Mouse (Mus musculus) megakaryocyte progenitor cell, adult 5-6 weeks (primary cell): ENCODE measurements around the gene Gtf2h4. TPM values are rescaled to one million over a fixed set of nuclear protein-coding genes. Genes with fewer than 3 reads are reported as not detected.
A peak's percentile ranks its signal among the peaks of the same experiment; 100 is the strongest.

Source experiments
- ATAC-seq: replicated peaks from 2 replicates; pipeline ENCODE4 v1.8.0; 2016; ENCODE audit warnings: mild to moderate bottlenecking, moderate TSS enrichment, inconsistent platforms; ENCODE audit not compliant: poor library complexity
- total RNA-seq, 2 experiments: library from RNA; stranded (forward) in 1 of 2; stranded (reverse) in 1 of 2; fragments of 157-497, 149-512 nt in 1 of 2; fragments of 200-1000 nt in 1 of 2; gene quantifications; 2 replicates each; pipeline versions ENCODE4 v1.2.3 to v1.2.4; 2015 to 2017

The Gtf2h4 gene
- total RNA-seq, 2 experiments from 2014 or later: 29.5 to 31.8 TPM

GRCm38 (mm10) chr17:35643609-35644236 is 29.8 kb downstream of the Gtf2h4 start, which contains the start of gene Mucl3:
Mucl3 (minus strand) TSS chr17:35643695.
- no peak for ATAC-seq

- no peak for ATAC-seq
Measured at GRCm38 (mm10) chr17:35639352-35639751, 34.2 kb downstream of the Gtf2h4 start.

- ATAC-seq: peak; percentile 57
Measured at GRCm38 (mm10) chr17:35638475-35639190, 34.9 kb downstream of the Gtf2h4 start.

GRCm38 (mm10) chr17:35636363-35636762 is 37.2 kb downstream of the Gtf2h4 start:
- ATAC-seq: peak; percentile 66

GRCm38 (mm10) chr17:35635699-35636111 is 37.8 kb downstream of the Gtf2h4 start:
- ATAC-seq: peak; percentile 87

- 0 out of 2 replicates have a peak, but pooled peaks have one; percentile 34 for ATAC-seq
Measured at GRCm38 (mm10) chr17:35635202-35635601, 38.3 kb downstream of the Gtf2h4 start.

GRCm38 (mm10) chr17:35633992-35634391 is 39.5 kb downstream of the Gtf2h4 start:
- ATAC-seq: no peak

GRCm38 (mm10) chr17:35626537-35626936 is 47.0 kb downstream of the Gtf2h4 start, which contains the start of gene Gm9573:
Gm9573 (minus strand) TSS chr17:35626637.
- ATAC-seq: no peak

Other genes starting within 250 kb of the Gtf2h4 start
- 23.3 and 37.3 TPM in 2 replicates for gene H2-Q6, start 248.9 kb downstream of the Gtf2h4 start, total RNA-seq (2015)
- 25.6 and 40.7 TPM in 2 replicates for gene H2-Q6, start 248.9 kb downstream of the Gtf2h4 start, total RNA-seq (2017)
- 41.7 and 63.1 TPM in 2 replicates for gene H2-Q7, start 234.6 kb downstream of the Gtf2h4 start, total RNA-seq (2015)
- gene H2-Q7, start 234.6 kb downstream of the Gtf2h4 start, total RNA-seq (2017): 23.7 and 30.0 TPM in 2 replicates
- gene H2-Q10, start 203.7 kb downstream of the Gtf2h4 start, total RNA-seq (2015): 0.64 and 0.78 TPM in 2 replicates
- gene H2-Q10, start 203.7 kb downstream of the Gtf2h4 start, total RNA-seq (2017): 0.30 and 0.71 TPM in 2 replicates
- gene Pou5f1, start 167.7 kb downstream of the Gtf2h4 start, total RNA-seq (2015): 0.34 and 0.39 TPM in 2 replicates
- gene Pou5f1, start 167.7 kb downstream of the Gtf2h4 start, total RNA-seq (2017): 0.64 TPM in 1 of 2 replicates, not detected in the other
- gene Tcf19, start 156.9 kb downstream of the Gtf2h4 start, total RNA-seq (2015): 23.3 and 23.8 TPM in 2 replicates
- 8.5 and 8.7 TPM in 2 replicates for gene Tcf19, start 156.9 kb downstream of the Gtf2h4 start, total RNA-seq (2017)
- gene Cchcr1, start 156.6 kb downstream of the Gtf2h4 start, total RNA-seq (2015): 1.1 and 1.9 TPM in 2 replicates
- gene Cchcr1, start 156.6 kb downstream of the Gtf2h4 start, total RNA-seq (2017): 4.0 and 5.6 TPM in 2 replicates
- gene Psors1c2, start 140.5 kb downstream of the Gtf2h4 start, total RNA-seq (2015): not detected in 2 replicates
- not detected in 2 replicates for gene Psors1c2, start 140.5 kb downstream of the Gtf2h4 start, total RNA-seq (2017)
- not detected in 2 replicates for gene Cdsn, start 121.6 kb downstream of the Gtf2h4 start, total RNA-seq (2015)
- not detected in 2 replicates for gene Cdsn, start 121.6 kb downstream of the Gtf2h4 start, total RNA-seq (2017)
- gene 2300002M23Rik, start 106.3 kb downstream of the Gtf2h4 start, total RNA-seq (2015): not detected in 2 replicates
- gene 2300002M23Rik, start 106.3 kb downstream of the Gtf2h4 start, total RNA-seq (2017): not detected in 2 replicates
- gene Sfta2, start 72.2 kb downstream of the Gtf2h4 start, total RNA-seq (2015): not detected in 2 replicates
- not detected in 2 replicates for gene Sfta2, start 72.2 kb downstream of the Gtf2h4 start, total RNA-seq (2017)
- not detected in 2 replicates for gene Gm9573, start 47.1 kb downstream of the Gtf2h4 start, total RNA-seq (2015)
- not detected in 2 replicates for gene Gm9573, start 47.1 kb downstream of the Gtf2h4 start, total RNA-seq (2017)
- gene Mucl3, start 30.0 kb downstream of the Gtf2h4 start, total RNA-seq (2015): not detected in 2 replicates
- gene Mucl3, start 30.0 kb downstream of the Gtf2h4 start, total RNA-seq (2017): not detected in 2 replicates
- gene Vars2, start 6.1 kb downstream of the Gtf2h4 start, total RNA-seq (2015): 5.7 and 11.4 TPM in 2 replicates
- gene Vars2, start 6.1 kb downstream of the Gtf2h4 start, total RNA-seq (2017): 12.7 and 14.9 TPM in 2 replicates
- gene Ddr1, start 30.9 kb upstream of the Gtf2h4 start, total RNA-seq (2015): 0.15 TPM in 1 of 2 replicates, not detected in the other
- gene Ddr1, start 30.9 kb upstream of the Gtf2h4 start, total RNA-seq (2017): 0.25 TPM in 1 of 2 replicates, not detected in the other
- gene Ier3, start 147.9 kb upstream of the Gtf2h4 start, total RNA-seq (2015): 28.1 and 41.7 TPM in 2 replicates
- 24.6 and 33.1 TPM in 2 replicates for gene Ier3, start 147.9 kb upstream of the Gtf2h4 start, total RNA-seq (2017)
- gene Flot1, start 149.5 kb upstream of the Gtf2h4 start, total RNA-seq (2015): 52.9 and 58.3 TPM in 2 replicates
- 65.1 and 74.4 TPM in 2 replicates for gene Flot1, start 149.5 kb upstream of the Gtf2h4 start, total RNA-seq (2017)
- gene Tubb5, start 164.6 kb upstream of the Gtf2h4 start, total RNA-seq (2015): 871 and 938 TPM in 2 replicates
- gene Tubb5, start 164.6 kb upstream of the Gtf2h4 start, total RNA-seq (2017): 947 and 991 TPM in 2 replicates
- 77.6 and 77.8 TPM in 2 replicates for gene Mdc1, start 167.8 kb upstream of the Gtf2h4 start, total RNA-seq (2015)
- 17.5 and 17.6 TPM in 2 replicates for gene Mdc1, start 167.8 kb upstream of the Gtf2h4 start, total RNA-seq (2017)
- 47.4 and 64.5 TPM in 2 replicates for gene Nrm, start 187.6 kb upstream of the Gtf2h4 start, total RNA-seq (2015)
- 43.1 and 50.1 TPM in 2 replicates for gene Nrm, start 187.6 kb upstream of the Gtf2h4 start, total RNA-seq (2017)
- gene Ppp1r18, start 191.9 kb upstream of the Gtf2h4 start, total RNA-seq (2015): 49.8 and 60.9 TPM in 2 replicates
- gene Ppp1r18, start 191.9 kb upstream of the Gtf2h4 start, total RNA-seq (2017): 17.4 and 20.5 TPM in 2 replicates
- 100 and 110 TPM in 2 replicates for gene Dhx16, start 206.1 kb upstream of the Gtf2h4 start, total RNA-seq (2015)
- gene Dhx16, start 206.1 kb upstream of the Gtf2h4 start, total RNA-seq (2017): 78.2 and 82.0 TPM in 2 replicates
- 38.8 and 51.8 TPM in 2 replicates for gene 2310061I04Rik, start 223.7 kb upstream of the Gtf2h4 start, total RNA-seq (2015)
- gene 2310061I04Rik, start 223.7 kb upstream of the Gtf2h4 start, total RNA-seq (2017): 4.5 and 7.5 TPM in 2 replicates
- gene Atat1, start 236.3 kb upstream of the Gtf2h4 start, total RNA-seq (2015): 6.0 and 8.8 TPM in 2 replicates
- 4.6 and 10.7 TPM in 2 replicates for gene Atat1, start 236.3 kb upstream of the Gtf2h4 start, total RNA-seq (2017)
- 96.2 and 142 TPM in 2 replicates for gene Mrps18b, start 242.7 kb upstream of the Gtf2h4 start, total RNA-seq (2015)
- gene Mrps18b, start 242.7 kb upstream of the Gtf2h4 start, total RNA-seq (2017): 68.3 and 76.4 TPM in 2 replicates
- gene Ppp1r10, start 242.7 kb upstream of the Gtf2h4 start, total RNA-seq (2015): 75.7 and 80.1 TPM in 2 replicates
- 121 and 126 TPM in 2 replicates for gene Ppp1r10, start 242.7 kb upstream of the Gtf2h4 start, total RNA-seq (2017)